Mouse (Mus musculus) ES-E14 (cell line): ENCODE results near the gene Aak1. TPM values are rescaled to one million over a fixed set of nuclear protein-coding genes. Genes with fewer than 3 reads are reported as not detected.
A peak's percentile ranks its signal among the peaks of the same experiment; 100 is the strongest.

ENCODE experiments used
- DNase-seq: peaks from one replicate; pipeline ENCODE4 v3.0.0-alpha.2; 2013; ENCODE audit warnings: low read depth, low spot score
- H3K27ac ChIP-seq: 2 replicates; pipeline ENCODE4 v1.5.1; 2012; ENCODE audit warnings: low read depth, mild to moderate bottlenecking, low read length, moderate library complexity, mixed read lengths; ENCODE audit not compliant: poor library complexity, insufficient read depth, severe bottlenecking
- H3K36me3 ChIP-seq: 2 replicates; pipeline ENCODE4 v1.6.1; 2012; ENCODE audit warnings: mild to moderate bottlenecking, low read length, moderate library complexity, mixed read lengths; ENCODE audit not compliant: control insufficient read depth, poor library complexity, insufficient read depth, severe bottlenecking
- H3K4me1 ChIP-seq, 2 experiments: fragments of 150-350 bp in 1 of 2; sonication (generic) in 1 of 2; 2 replicates each; pipeline ENCODE4 v1.6.1; 2012; ENCODE audit warnings: low read length in 2 of 2, mild to moderate bottlenecking in 1 of 2, mixed read lengths in 1 of 2; ENCODE audit not compliant: control insufficient read depth in 2 of 2, insufficient read depth in 2 of 2, poor library complexity in 1 of 2
- H3K4me3 ChIP-seq, 2 experiments: fragments of 150-350 bp in 1 of 2; sonication (generic) in 1 of 2; 2 replicates each; pipeline ENCODE4 v1.5.1; 2012; ENCODE audit warnings: low read length in 2 of 2, low read depth in 1 of 2, mild to moderate bottlenecking in 1 of 2, mixed read lengths in 1 of 2; ENCODE audit not compliant: insufficient read depth in 1 of 2, poor library complexity in 1 of 2, severe bottlenecking in 1 of 2
- H3K9ac ChIP-seq: 2 replicates; pipeline ENCODE4 v1.6.1; 2012; ENCODE audit warnings: low read depth, mild to moderate bottlenecking, low read length, mixed read lengths; ENCODE audit not compliant: poor library complexity, insufficient read depth, severe bottlenecking
- H3K9me3 ChIP-seq: fragments of 150-350 bp; sonication (generic); 2 replicates; pipeline ENCODE4 v1.6.1; 2012; ENCODE audit warnings: low read depth, mild to moderate bottlenecking, low read length; ENCODE audit not compliant: control insufficient read depth, insufficient read depth
- CHD2 ChIP-seq: IDR thresholded peaks from 2 replicates; pipeline ENCODE4 v1.6.1; 2014; ENCODE audit warnings: mild to moderate bottlenecking, low read depth, low read length, inconsistent platforms
- HCFC1 ChIP-seq: IDR thresholded peaks from 2 replicates; pipeline ENCODE4 v1.6.1; 2012; ENCODE audit warnings: low read length, inconsistent platforms, borderline replicate concordance; ENCODE audit not compliant: insufficient read depth
- MAFK ChIP-seq: IDR thresholded peaks from 2 replicates; pipeline ENCODE4 v1.6.1; 2014; ENCODE audit warnings: mild to moderate bottlenecking, low read depth, low read length, inconsistent platforms; ENCODE audit not compliant: insufficient read depth
- ZC3H11A ChIP-seq: IDR thresholded peaks from 2 replicates; pipeline ENCODE4 v1.6.1; 2012; ENCODE audit warnings: low read depth, mild to moderate bottlenecking, inconsistent platforms, low read length, borderline replicate concordance
- ZNF384 ChIP-seq: IDR thresholded peaks from 2 replicates; pipeline ENCODE4 v1.6.1; 2012; ENCODE audit warnings: low read depth, low read length, inconsistent platforms
- in situ Hi-C, 2 experiments: fragments of 600-800 bp; cut with MboI; formaldehyde crosslinking; loops; one replicate each; pipeline ENCODE4 v1.15.1; 2025; ENCODE audit warnings: low sequenced_read_pairs in 2 of 2, inconsistent platforms in 1 of 2; ENCODE audit not compliant: unreplicated experiment in 2 of 2
- total RNA-seq: library from RNA; depleted of rRNA; stranded (reverse); fragments of 300-350 nt; gene quantifications from 2 replicates; pipeline ENCODE4 v1.2.3, GENCODE M21; 2012

The Aak1 gene
- total RNA-seq, 1 experiment = 20.0 TPM

- H3K4me1 ChIP-seq = no peaks in the 10 kb centered on the region; a peak in 1 of 4 replicates
- no peak overlapping the region for H3K27ac ChIP-seq
- H3K4me3 ChIP-seq = no peak overlapping the region
- H3K9me3 ChIP-seq = no peaks in the 10 kb centered on the region
- in situ Hi-C loops = no loop called here
- no peak for DNase-seq
- no peaks in the 10 kb centered on the region for H3K36me3 ChIP-seq
- no peak for TF ChIP-seq HCFC1
- no peak for TF ChIP-seq CHD2
- TF ChIP-seq ZNF384 = no peak
- TF ChIP-seq MAFK = no peak
- TF ChIP-seq ZC3H11A = no peak
- no peak overlapping the region for H3K9ac ChIP-seq
These were observed 56.2 kb downstream of the Aak1 start for GRCm38 (mm10) chr6:86905500-86905899.

- H3K4me1 ChIP-seq = no peaks in the 10 kb centered on the region
- no peaks in the 10 kb centered on the region for H3K9me3 ChIP-seq
- no peak overlapping the region for H3K4me3 ChIP-seq
- no peak for DNase-seq
- no peak for TF ChIP-seq HCFC1
- H3K27ac ChIP-seq = no peak overlapping the region
- H3K9ac ChIP-seq = no peak overlapping the region
- H3K36me3 ChIP-seq = no peaks in the 10 kb centered on the region
- in situ Hi-C loops = no loop called here
These were observed 57.9 kb downstream of the Aak1 start for GRCm38 (mm10) chr6:86907191-86907590.

- in situ Hi-C loops = no loop called here
- Histone ChIP-seq H3K9ac (no peak overlapping the region), H3K4me3 (no peak overlapping the region), H3K4me1 (no peaks in the 10 kb centered on the region), H3K36me3 (no peaks in the 10 kb centered on the region), H3K27ac (no peak overlapping the region), H3K9me3 (no peaks in the 10 kb centered on the region)
- DNase-seq = peak; percentile 11
- TF ChIP-seq MAFK (no peak), CHD2 (no peak), HCFC1 (no peak), ZNF384 (no peak)
These were observed 59.3 kb downstream of the Aak1 start for GRCm38 (mm10) chr6:86908561-86909150.

- Histone ChIP-seq H3K4me1 (no peaks in the 10 kb centered on the region), H3K27ac (no peak overlapping the region), H3K9ac (no peak overlapping the region), H3K36me3 (no peaks in the 10 kb centered on the region), H3K4me3 (no peak overlapping the region), H3K9me3 (no peaks in the 10 kb centered on the region)
- in situ Hi-C loops = no loop called here
- no peak for DNase-seq
- TF ChIP-seq HCFC1 (no peak), MAFK (no peak), ZNF384 (no peak)
These were observed 60.6 kb downstream of the Aak1 start for GRCm38 (mm10) chr6:86909881-86910280.

GRCm38 (mm10) chr6:86916157-86916820, 67.0 kb downstream of the Aak1 start:
- no peak for DNase-seq
- H3K4me3 ChIP-seq = no peak overlapping the region
- H3K4me1 ChIP-seq = peaks cover 0 to 2% of the 10 kb centered on the region in 2 experiments; a peak in 1 of 4 replicates
- H3K36me3 ChIP-seq = no peaks in the 10 kb centered on the region
- H3K9me3 ChIP-seq = no peaks in the 10 kb centered on the region
- no peak overlapping the region for H3K9ac ChIP-seq
- TF ChIP-seq ZNF384 (no peak), ZC3H11A (no peak), MAFK (no peak)
- in situ Hi-C loops = no loop called here
- no peak overlapping the region for H3K27ac ChIP-seq
